Mouse (Mus musculus): ENCODE results near the gene Sorcs2. TPM values are rescaled to one million over a fixed set of nuclear protein-coding genes. Genes with fewer than 3 reads are reported as not detected.

Gene Sorcs2
- polyA plus RNA-seq, 1 experiment from 2014 or later: 7.3 TPM

DNA sequence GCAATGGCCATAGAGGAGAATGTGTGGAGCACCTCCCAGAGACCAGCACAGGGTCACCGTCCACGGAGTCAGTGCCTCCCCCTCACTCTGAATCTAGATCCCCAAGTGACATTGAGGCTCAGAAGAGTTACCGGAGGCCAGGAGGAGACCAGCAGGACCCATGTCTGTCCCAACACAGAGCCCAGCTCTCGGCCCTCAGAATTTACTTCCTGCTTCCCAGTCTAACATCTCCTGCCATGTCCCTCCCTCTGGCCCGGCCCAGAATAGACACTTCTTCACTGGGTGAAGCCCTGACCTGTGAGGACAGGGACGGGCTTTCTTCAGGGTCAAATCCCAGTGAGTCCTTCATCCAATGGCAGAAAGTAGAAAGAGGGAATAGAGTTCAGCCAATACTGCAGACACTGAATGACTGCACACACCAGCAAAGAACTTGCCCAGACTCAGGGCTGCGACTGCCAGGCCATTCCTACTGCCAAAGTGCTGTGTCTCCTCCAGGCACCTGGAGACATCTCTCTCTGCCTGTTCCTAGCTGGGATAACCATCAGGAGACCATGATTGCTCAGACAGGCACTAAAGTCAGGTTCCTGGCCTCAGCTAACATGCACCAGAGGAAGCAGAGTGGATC, 29.3 kb downstream of the Sorcs2 start:
- Histone ChIP-seq H3K4me2 (replicated peaks) (no peak overlapping the region), H3K9me3 (no peaks in the 10 kb centered on the region), H3K4me3 (no peak overlapping the region), H3K27ac (replicated peaks) (peak overlapping the region; percentile 37), H3K36me3 (no peaks in the 10 kb centered on the region), H3K27me3 (no peaks in the 10 kb centered on the region), H3K4me1 (peaks cover 30% of the 10 kb centered on the region), H3K9ac (replicated peaks) (no peak overlapping the region)
- WGBS: 75% methylated on average over 7 of the region's 7 CpGs
- no peak for ATAC-seq (replicated peaks)

DNA sequence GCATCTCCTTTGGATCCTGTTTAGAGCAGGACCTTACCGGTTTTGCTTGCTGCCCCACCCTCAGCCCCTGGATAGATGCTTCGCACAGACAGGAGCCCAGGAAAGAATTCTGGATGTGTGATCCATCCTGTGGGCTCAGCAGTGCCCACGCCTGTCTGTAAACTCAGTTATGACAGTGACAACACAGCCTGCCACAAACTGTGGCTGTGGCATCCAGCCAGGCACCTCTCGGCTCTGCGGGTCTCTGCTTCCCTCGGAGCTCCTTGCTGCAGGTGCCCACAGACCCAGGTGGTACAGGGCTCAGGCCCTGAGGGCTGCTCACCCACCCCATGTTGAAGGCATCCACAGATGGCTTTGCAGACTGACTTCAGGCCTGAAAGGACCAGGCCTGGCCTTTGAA, 30.0 kb downstream of the Sorcs2 start:
- no peak overlapping the region for H3K9ac ChIP-seq (replicated peaks)
- no peaks in the 10 kb centered on the region for H3K36me3 ChIP-seq
- H3K4me1 ChIP-seq: peaks cover 22% of the 10 kb centered on the region
- ATAC-seq (replicated peaks): no peak
- no peak overlapping the region for H3K4me3 ChIP-seq
- H3K9me3 ChIP-seq: no peaks in the 10 kb centered on the region
- WGBS: 63% methylated on average over 6 of the region's 6 CpGs
- no peaks in the 10 kb centered on the region for H3K27me3 ChIP-seq
- no peak overlapping the region for H3K27ac ChIP-seq (replicated peaks)
- no peak overlapping the region for H3K4me2 ChIP-seq (replicated peaks)

DNA sequence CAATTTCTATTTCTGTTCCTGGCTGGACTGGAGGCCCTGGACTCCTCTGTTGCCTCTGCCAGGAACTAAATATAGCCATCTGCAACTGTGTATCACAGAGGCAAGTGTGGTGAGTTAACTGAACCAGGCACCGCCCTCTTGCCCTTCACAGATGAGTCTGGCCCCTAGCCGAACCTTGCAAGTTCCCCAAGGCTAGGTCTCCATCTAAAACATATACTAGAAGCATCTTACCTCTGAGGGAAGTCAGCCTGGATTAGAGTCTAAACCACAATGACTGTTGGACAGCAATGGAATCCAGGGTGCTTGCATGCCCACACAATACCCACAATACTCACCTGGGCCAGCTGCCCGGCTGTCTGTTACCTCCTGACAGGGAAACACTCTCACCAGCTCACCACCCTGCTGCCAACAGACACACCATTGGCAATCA, 30.7 kb downstream of the Sorcs2 start:
- Histone ChIP-seq H3K4me3 (no peak overlapping the region), H3K27ac (replicated peaks) (no peak overlapping the region), H3K36me3 (no peaks in the 10 kb centered on the region), H3K27me3 (no peaks in the 10 kb centered on the region), H3K9ac (replicated peaks) (no peak overlapping the region), H3K4me1 (peaks cover 22% of the 10 kb centered on the region), H3K4me2 (replicated peaks) (no peak overlapping the region), H3K9me3 (no peaks in the 10 kb centered on the region)
- ATAC-seq (replicated peaks): no peak
- WGBS: 77% methylated on average over 3 of the region's 3 CpGs

DNA sequence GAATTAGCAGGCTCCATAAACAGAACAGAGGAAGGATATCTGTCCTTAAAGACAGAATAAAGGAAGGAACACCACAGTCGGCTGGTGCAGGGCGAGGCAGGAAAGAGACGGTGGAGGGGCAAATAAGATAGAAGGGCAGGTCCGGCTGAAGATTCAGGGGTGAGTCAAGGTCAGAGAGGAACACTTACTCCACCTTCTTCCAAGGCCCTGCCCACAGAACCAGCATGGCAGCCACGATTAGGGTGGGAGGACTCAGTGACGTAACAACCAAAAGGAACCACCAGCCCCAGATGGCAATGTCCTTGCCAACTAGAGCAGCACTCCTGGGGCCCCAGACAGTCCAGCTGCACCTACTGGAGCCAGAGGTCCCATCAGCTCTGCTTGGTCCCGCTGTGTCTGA, 36.2 kb downstream of the Sorcs2 start:
- 92% methylated on average over 7 of the region's 7 CpGs for WGBS
- Histone ChIP-seq H3K9me3 (no peaks in the 10 kb centered on the region), H3K4me2 (replicated peaks) (no peak overlapping the region), H3K36me3 (no peaks in the 10 kb centered on the region), H3K4me1 (peaks cover 16% of the 10 kb centered on the region), H3K27me3 (no peaks in the 10 kb centered on the region), H3K9ac (replicated peaks) (no peak overlapping the region), H3K4me3 (no peak overlapping the region), H3K27ac (replicated peaks) (no peak overlapping the region)
- ATAC-seq (replicated peaks): no peak

- Histone ChIP-seq H3K4me3 (no peak overlapping the region), H3K9me3 (no peaks in the 10 kb centered on the region), H3K4me1 (peaks cover 16% of the 10 kb centered on the region), H3K4me2 (replicated peaks) (no peak overlapping the region), H3K27ac (replicated peaks) (0 out of 2 replicates have a peak overlapping the region, but pooled peaks have one; percentile 21), H3K36me3 (no peaks in the 10 kb centered on the region), H3K9ac (replicated peaks) (no peak overlapping the region), H3K27me3 (no peaks in the 10 kb centered on the region)
- WGBS: 61% methylated on average over 7 of the region's 7 CpGs
- peak; percentile 39 for ATAC-seq (replicated peaks)
Observed at GRCm38 (mm10) chr5:36360343-36360742, 37.6 kb downstream of the Sorcs2 start.

GRCm38 (mm10) chr5:36359535-36360243, 38.2 kb downstream of the Sorcs2 start:
- peak; percentile 79 for ATAC-seq (replicated peaks)

DNA sequence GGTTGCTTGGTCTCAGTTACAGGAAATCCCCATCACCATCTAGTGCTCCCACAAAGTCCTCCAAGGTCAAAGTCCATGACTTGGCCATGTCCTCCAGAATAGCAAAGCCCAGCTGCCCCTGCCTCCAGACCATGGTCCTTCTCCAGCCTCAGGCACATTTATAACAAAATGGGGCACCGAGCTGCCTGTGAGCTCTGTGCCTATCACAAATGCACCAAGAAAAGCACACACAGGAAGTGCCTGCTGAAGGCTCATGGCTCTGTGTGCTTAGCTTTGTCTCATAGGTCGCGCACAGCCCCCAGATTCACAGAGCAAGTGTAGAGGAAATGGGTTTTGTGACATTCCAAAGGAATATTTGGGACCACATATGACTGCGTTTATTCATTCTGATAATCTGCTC, 39.8 kb downstream of the Sorcs2 start:
- Histone ChIP-seq H3K9me3 (no peaks in the 10 kb centered on the region), H3K27ac (replicated peaks) (no peak overlapping the region), H3K4me1 (peaks cover 16% of the 10 kb centered on the region), H3K27me3 (no peaks in the 10 kb centered on the region), H3K9ac (replicated peaks) (no peak overlapping the region), H3K4me2 (replicated peaks) (no peak overlapping the region), H3K36me3 (no peaks in the 10 kb centered on the region), H3K4me3 (no peak overlapping the region)
- WGBS: 89% methylated on average over 4 of the region's 4 CpGs
- no peak for ATAC-seq (replicated peaks)

More at GRCm38 (mm10) chr5:36359535-36360243, 38.2 kb downstream of the Sorcs2 start:
- H3K4me1 ChIP-seq: peaks cover 16% of the 10 kb centered on the region
- WGBS: 58% methylated on average over 5 of the region's 5 CpGs
- H3K4me2 ChIP-seq (replicated peaks): no peak overlapping the region
- no peaks in the 10 kb centered on the region for H3K27me3 ChIP-seq
- no peaks in the 10 kb centered on the region for H3K9me3 ChIP-seq
- no peak overlapping the region for H3K9ac ChIP-seq (replicated peaks)
- H3K4me3 ChIP-seq: no peak overlapping the region
- H3K27ac ChIP-seq (replicated peaks): 0 out of 2 replicates have a peak overlapping the region, but pooled peaks have one; percentile 21
- H3K36me3 ChIP-seq: no peaks in the 10 kb centered on the region

- Histone ChIP-seq H3K4me2 (replicated peaks) (no peak overlapping the region), H3K9ac (replicated peaks) (no peak overlapping the region), H3K36me3 (no peaks in the 10 kb centered on the region), H3K9me3 (no peaks in the 10 kb centered on the region), H3K4me3 (no peak overlapping the region), H3K27ac (replicated peaks) (no peak overlapping the region), H3K27me3 (no peaks in the 10 kb centered on the region), H3K4me1 (peaks cover 16% of the 10 kb centered on the region)
- no peak for ATAC-seq (replicated peaks)
- 92% methylated on average over 4 of the region's 4 CpGs for WGBS
Observed at GRCm38 (mm10) chr5:36356659-36357058, 41.3 kb downstream of the Sorcs2 start.

GRCm38 (mm10) chr5:36355683-36356082, 42.3 kb downstream of the Sorcs2 start:
- WGBS: 95% methylated on average over 3 of the region's 3 CpGs
- no peaks in the 10 kb centered on the region for H3K27me3 ChIP-seq
- ATAC-seq (replicated peaks): no peak
- no peak overlapping the region for H3K4me3 ChIP-seq
- H3K4me2 ChIP-seq (replicated peaks): no peak overlapping the region
- no peaks in the 10 kb centered on the region for H3K36me3 ChIP-seq
- peaks cover 16% of the 10 kb centered on the region for H3K4me1 ChIP-seq
- no peak overlapping the region for H3K9ac ChIP-seq (replicated peaks)
- H3K9me3 ChIP-seq: no peaks in the 10 kb centered on the region
- H3K27ac ChIP-seq (replicated peaks): no peak overlapping the region

DNA sequence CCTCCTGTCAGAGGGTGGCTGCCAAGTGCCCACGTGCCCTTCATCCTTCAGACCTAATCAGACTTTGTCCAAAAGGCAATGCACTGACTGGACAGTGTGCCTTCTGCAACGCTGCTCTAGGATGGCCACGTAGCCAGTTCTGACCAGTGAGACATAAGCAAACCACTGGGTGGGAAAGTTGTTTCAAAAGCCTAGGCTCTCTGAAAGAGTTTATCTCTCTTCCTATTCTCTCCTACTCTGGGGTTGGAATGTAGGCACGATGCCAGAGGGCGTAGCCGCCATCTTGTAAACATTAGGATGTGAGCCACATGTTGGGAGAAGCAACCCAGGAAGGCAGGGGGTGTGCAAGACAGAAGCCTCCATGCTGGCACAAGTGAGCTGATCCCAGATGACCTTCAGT, 44.3 kb downstream of the Sorcs2 start:
- no peaks in the 10 kb centered on the region for H3K9me3 ChIP-seq
- no peaks in the 10 kb centered on the region for H3K27me3 ChIP-seq
- no peaks in the 10 kb centered on the region for H3K36me3 ChIP-seq
- ATAC-seq (replicated peaks): no peak
- H3K27ac ChIP-seq (replicated peaks): no peak overlapping the region
- no peak overlapping the region for H3K4me3 ChIP-seq
- no peak overlapping the region for H3K4me2 ChIP-seq (replicated peaks)
- H3K4me1 ChIP-seq: peaks cover 4% of the 10 kb centered on the region
- 87% methylated on average over 6 of the region's 6 CpGs for WGBS
- H3K9ac ChIP-seq (replicated peaks): no peak overlapping the region

DNA sequence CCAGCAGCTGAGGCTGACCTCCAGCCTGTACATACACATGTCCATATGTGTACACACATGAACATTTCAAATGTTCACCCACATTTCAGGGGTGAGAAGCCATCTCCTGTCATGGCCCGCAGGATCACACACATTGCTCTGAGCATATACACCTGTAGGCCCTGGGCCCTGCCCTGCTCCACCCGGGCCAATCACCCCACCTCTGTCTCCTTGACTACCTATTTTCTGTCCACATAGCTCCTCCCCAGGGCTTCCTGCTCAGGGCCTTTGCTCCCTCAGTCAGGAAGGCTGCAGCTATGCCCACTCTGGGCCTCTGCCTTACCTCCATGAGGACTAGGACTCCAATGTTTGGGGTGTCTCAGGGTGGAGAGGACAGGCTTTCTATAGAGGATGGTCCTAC, 44.7 kb downstream of the Sorcs2 start:
- H3K27ac ChIP-seq (replicated peaks): no peak overlapping the region
- no peaks in the 10 kb centered on the region for H3K36me3 ChIP-seq
- no peak overlapping the region for H3K4me3 ChIP-seq
- no peak overlapping the region for H3K4me2 ChIP-seq (replicated peaks)
- no peak for ATAC-seq (replicated peaks)
- peaks cover 9% of the 10 kb centered on the region for H3K4me1 ChIP-seq
- no peak overlapping the region for H3K9ac ChIP-seq (replicated peaks)
- 98% methylated on average over 2 of the region's 2 CpGs for WGBS
- H3K9me3 ChIP-seq: no peaks in the 10 kb centered on the region
- H3K27me3 ChIP-seq: no peaks in the 10 kb centered on the region

DNA sequence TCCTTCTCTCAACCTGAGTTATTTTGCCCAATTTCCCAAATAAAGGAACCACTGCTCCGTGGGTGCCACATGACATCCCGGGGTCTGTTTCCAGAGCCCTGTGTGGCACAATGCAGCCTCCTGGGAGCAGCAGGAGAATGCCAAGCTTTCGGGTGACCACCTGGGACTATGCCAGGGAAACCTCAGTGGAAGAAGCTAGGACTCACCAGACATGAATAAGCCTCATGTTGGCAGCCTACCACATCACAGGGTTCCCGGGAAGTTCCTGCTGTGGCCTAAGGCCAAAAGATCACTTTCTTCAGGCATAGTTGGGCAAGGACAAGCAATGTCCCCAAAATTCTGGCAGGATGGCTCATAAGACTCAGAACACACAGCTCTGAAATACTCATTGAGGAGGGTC, 51.2 kb downstream of the Sorcs2 start:
- no peak overlapping the region for H3K4me3 ChIP-seq
- no peaks in the 10 kb centered on the region for H3K9me3 ChIP-seq
- no peak overlapping the region for H3K4me2 ChIP-seq (replicated peaks)
- H3K9ac ChIP-seq (replicated peaks): no peak overlapping the region
- no peak for ATAC-seq (replicated peaks)
- peaks cover 13% of the 10 kb centered on the region for H3K4me1 ChIP-seq
- no peaks in the 10 kb centered on the region for H3K36me3 ChIP-seq
- H3K27me3 ChIP-seq: no peaks in the 10 kb centered on the region
- H3K27ac ChIP-seq (replicated peaks): no peak overlapping the region
- WGBS: 67% methylated on average over 4 of the region's 4 CpGs
